ENCODE assay signal across 8 mouse cellular contexts in the genomic region with DNA sequence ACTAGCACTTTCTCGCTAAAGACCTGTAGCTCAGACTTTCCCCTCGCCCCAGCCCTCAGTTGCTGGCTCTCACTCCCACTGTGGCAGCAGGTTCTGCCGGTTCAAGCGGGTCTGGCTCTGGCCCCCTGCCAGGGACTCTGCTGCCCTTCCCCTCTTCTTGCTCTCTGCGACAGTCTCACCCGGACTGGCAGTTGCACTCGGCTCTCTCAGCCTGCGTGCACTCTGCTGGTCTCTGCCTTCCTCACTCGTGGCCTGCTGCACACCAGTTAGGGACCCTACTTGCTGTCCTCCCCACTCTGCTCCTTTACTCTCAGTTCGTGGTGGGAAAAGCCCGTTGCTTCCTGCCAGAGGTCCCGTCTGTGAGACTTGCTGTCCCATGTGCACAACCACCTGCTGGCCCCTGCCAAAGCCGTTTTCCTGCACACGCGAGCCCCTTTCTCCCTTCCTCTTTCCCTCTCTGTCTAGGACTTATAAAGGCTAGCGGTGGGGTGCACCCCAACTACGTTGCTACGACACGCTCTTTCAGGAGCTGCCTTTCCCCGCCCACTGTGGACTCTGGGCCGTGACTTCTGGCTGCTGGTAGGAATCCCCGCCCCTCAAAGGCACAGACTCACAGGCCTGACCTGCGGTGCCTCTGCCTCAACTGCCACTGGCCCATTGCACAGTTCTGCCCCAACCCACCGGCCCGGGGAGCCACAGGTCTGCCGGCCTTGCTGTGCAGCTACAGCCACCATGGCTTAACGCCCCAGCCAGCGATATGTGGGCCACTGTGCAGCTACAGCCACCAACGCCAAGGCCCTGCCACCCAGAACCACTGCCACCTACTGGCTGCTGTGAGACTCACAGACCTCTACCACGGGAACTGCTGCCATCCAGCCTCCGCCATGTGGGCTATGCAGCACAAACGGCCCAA. TPM values are rescaled to one million over a fixed set of nuclear protein-coding genes. Genes with fewer than 3 reads are reported as not detected.
DNase-seq lines count a peak whose midpoint lies in the region; ATAC-seq and TF ChIP-seq lines count a peak whose summit lies in the region.

No protein-coding gene starts in this region.

- no peak for DNase-seq in Patski (ENCODE audit: low read depth, low spot score)
- peak; percentile 90 to 92 for DNase-seq in cerebellum, postnatal 25 days
- DNase-seq in frontal cortex, postnatal 25 days (ENCODE audit: low spot score in 2 of 2) = peak; percentile 51 to 62
- peak; percentile 70 to 73 for DNase-seq in layer of hippocampus, postnatal 25 days (ENCODE audit: extremely low spot score in 1 of 2, low spot score in 1 of 2)
- DNase-seq in lung, postnatal 14 days = peak; percentile 92
- DNase-seq in ovary, postnatal 36 days (ENCODE audit: low spot score) = peak; percentile 84
- DNase-seq in thymus, postnatal 14 days = peak; percentile 92

- peak overlapping the region; percentile 68 for H3K9ac ChIP-seq in hindbrain, embryonic 13.5 days

- no peaks in the 10 kb centered on the region for H3K27me3 ChIP-seq in Patski
- 0 out of 2 replicates have a peak, but pooled peaks cover 5% of the 10 kb centered on the region for H3K27me3 ChIP-seq in hindbrain, embryonic 13.5 days

- peaks cover 3% of the 10 kb centered on the region; the same call in 1 of the 2 replicates for H3K36me3 ChIP-seq in hindbrain, embryonic 13.5 days

- POLR2A ChIA-PET in Patski (lab: Charles Lee) = interaction anchor here (0.6 kb wide), 1 partner anchor 87 kb away, joined by 13 read pairs; no protein-coding TSS in a partner anchor

- WGBS in hindbrain, embryonic 13.5 days = 1% methylated on average over 32 of the region's 32 CpGs

- peak overlapping the region; percentile 47 for H3K4me3 ChIP-seq in hindbrain, embryonic 13.5 days

- ATAC-seq in Patski = no peak
- peak; percentile 96 for ATAC-seq in hindbrain, embryonic 13.5 days (ENCODE audit: low FRiP score)

- H3K4me1 ChIP-seq in hindbrain, embryonic 13.5 days (replicated peaks) = peaks cover 13% of the 10 kb centered on the region

- TF ChIP-seq CTCF in Patski (IDR thresholded peaks at IDR 0.05) = peak; percentile 44

- CTCF ChIA-PET in Patski (lab: Charles Lee) = no interaction called here

- no peaks in the 10 kb centered on the region for H3K9me3 ChIP-seq in hindbrain, embryonic 13.5 days

- peak overlapping the region; percentile 82 for H3K4me2 ChIP-seq in hindbrain, embryonic 13.5 days

- 0 out of 2 replicates have a peak overlapping the region, but pooled peaks have one; percentile 26 for H3K27ac ChIP-seq in hindbrain, embryonic 13.5 days

- in situ Hi-C loops in Patski (cut with MboI; ENCODE audit: low pct_unique_long_range_greater_than_20kb) = no loop called here

RNA-seq across cellular contexts. Expression of gene Zfp810, which starts 20.3 kb away (rescaled TPM):
- polyA plus RNA-seq in Patski (2021) = 12.5 TPM
- 36.0 and 40.6 TPM in 2 replicates for polyA plus RNA-seq in hindbrain, embryonic 13.5 days (2015; fragmentation: Nextera tagmentation; extraction: Ambion mirVana)
- total RNA-seq in layer of hippocampus, postnatal 25 days (2021) = 10 to 100 TPM; 16.0 to 17.8 TPM
